Mouse (Mus musculus): Measurements from ENCODE around the gene Aqp7. TPM values are rescaled to one million over a fixed set of nuclear protein-coding genes. Genes with fewer than 3 reads are reported as not detected.

Gene Aqp7
- polyA plus RNA-seq, 1 experiment from 2014 or later: 4.4 TPM

DNA sequence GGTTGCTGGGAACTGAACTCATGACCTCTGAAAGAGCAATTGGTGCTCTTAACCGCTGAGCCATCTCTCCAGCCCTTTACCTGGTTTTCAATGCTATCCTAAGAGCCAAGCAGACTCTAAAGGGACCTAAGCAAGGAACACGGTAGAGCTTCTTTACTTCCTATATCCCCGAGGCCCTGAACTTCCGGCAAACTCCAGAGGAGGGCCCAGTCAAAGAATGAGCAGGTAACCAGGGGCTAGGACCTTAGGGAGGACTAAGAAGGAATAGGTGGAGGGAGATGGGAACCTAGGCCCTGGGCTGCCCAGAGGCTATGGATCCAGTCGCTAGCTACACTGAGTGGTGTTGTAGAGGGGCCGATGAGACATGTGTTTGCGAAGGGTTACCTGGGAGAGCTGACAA lies 3.8 kb upstream of the Aqp7 start:
- Histone ChIP-seq H3K27ac (no peak overlapping the region), H3K4me2 (ENCODE audit: low read length) (no peak overlapping the region), H3K9me3 (replicated peaks; ENCODE audit: low read length) (no peaks in the 10 kb centered on the region), H3K27me3 (ENCODE audit: insufficient read depth, low read length) (no peaks in the 10 kb centered on the region), H3K36me3 (ENCODE audit: insufficient read depth, low read length) (no peaks in the 10 kb centered on the region), H3K9ac (ENCODE audit: low read depth, low read length) (no peak overlapping the region), H3K4me1 (replicated peaks; ENCODE audit: insufficient read depth, low read length) (0 out of 2 replicates have a peak, but pooled peaks cover 2% of the 10 kb centered on the region), H3K4me3 (replicated peaks; ENCODE audit: low read depth, low read length) (no peak overlapping the region)
- ATAC-seq (replicated peaks; ENCODE audit: low FRiP score, low read depth) (no peak), DNase-seq (ENCODE audit: low spot score) (no peak)
- TF ChIP-seq CTCF (IDR thresholded peaks at IDR 0.05; ENCODE audit: low read depth): no peak
- WGBS: 83% methylated on average over 7 of the region's 7 CpGs

DNA sequence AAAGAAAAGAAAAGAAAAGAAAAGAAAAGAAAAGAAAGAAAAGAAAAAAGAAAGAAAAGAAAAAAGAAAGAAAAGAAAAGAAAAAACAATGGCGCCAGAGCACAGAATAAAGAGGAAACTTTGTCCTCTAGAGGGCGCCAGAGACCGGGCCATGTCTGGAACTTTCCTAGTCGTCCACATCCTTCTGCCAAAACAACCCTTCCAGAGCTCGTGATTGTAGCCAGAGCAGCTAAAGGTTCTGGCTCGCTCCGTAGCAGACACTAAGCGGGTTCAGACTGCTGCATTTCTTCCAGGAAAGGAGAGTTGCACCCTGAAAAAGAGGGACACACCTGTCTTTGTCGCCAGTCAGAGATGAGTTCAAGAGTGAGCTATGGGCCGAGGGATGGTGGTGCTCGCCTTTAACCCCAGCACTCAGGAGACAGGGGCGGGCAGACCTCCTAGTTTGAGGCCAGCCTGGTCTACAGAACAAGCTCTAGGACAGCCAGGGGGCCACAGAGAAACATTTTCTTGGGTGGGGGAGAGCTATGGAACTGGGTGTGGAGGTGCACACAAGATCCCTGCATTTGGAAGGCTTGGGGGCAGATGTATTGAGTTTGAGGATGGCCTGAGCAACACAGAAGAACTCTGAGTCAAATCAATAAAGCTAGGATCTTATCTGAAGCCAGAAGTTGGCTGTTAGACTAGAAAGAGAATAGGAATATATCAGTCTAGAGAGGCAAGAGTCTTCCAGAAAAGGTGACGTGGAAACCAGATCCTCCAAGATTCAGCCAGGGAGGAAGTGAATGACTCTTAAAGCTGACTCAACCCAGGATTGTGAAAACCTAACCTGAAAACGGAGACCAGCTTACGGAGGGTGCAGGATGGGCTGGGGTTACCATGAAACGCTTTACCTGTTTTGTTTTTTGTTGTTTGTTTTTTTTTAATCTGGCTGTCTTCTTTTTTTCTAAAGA lies 3.1 kb upstream of the Aqp7 start:
- Histone ChIP-seq H3K27me3 (ENCODE audit: insufficient read depth, low read length) (no peaks in the 10 kb centered on the region), H3K27ac (no peak overlapping the region), H3K36me3 (ENCODE audit: insufficient read depth, low read length) (no peaks in the 10 kb centered on the region), H3K4me1 (replicated peaks; ENCODE audit: insufficient read depth, low read length) (no peaks in the 10 kb centered on the region), H3K9me3 (replicated peaks; ENCODE audit: low read length) (no peaks in the 10 kb centered on the region), H3K9ac (ENCODE audit: low read depth, low read length) (0 out of 2 replicates have a peak overlapping the region, but pooled peaks have one; percentile 23), H3K4me2 (ENCODE audit: low read length) (peak overlapping the region; percentile 44; the same call in 1 of the 2 replicates), H3K4me3 (replicated peaks; ENCODE audit: low read depth, low read length) (0 out of 2 replicates have a peak overlapping the region, but pooled peaks have one; percentile 7)
- peak; percentile 96 for DNase-seq (ENCODE audit: low spot score)
- ATAC-seq (replicated peaks; ENCODE audit: low FRiP score, low read depth): no peak
- WGBS: 28% methylated on average over 16 of the region's 16 CpGs
- TF ChIP-seq CTCF (IDR thresholded peaks at IDR 0.05; ENCODE audit: low read depth): peak; percentile 86

DNA sequence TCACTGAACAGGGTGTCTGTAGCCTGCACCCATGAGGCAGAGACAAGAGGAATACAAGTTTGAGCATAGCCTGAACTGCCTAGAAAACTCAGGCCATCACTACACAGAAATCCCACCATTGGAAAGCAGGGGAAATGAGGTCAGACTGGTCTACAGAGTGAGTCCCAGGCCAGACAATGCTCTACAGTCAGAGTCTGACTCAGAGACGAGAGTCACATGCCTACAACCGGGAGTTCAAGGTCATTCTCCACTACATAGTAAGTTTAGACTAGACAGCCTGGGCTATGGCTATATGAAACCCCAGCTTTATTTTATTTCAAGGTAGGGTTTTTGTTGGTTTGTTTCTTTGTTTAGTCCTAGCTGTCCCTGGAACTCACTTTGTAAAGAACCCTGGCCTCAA lies 987 bp upstream of the Aqp7 start:
- DNase-seq (ENCODE audit: low spot score) (no peak), ATAC-seq (replicated peaks; ENCODE audit: low FRiP score, low read depth) (no peak)
- H3K4me3 ChIP-seq (replicated peaks; ENCODE audit: low read depth, low read length): no peak overlapping the region
- H3K4me2 ChIP-seq (ENCODE audit: low read length): no peak overlapping the region
- no peaks in the 10 kb centered on the region for H3K4me1 ChIP-seq (replicated peaks; ENCODE audit: insufficient read depth, low read length)
- no peak overlapping the region for H3K9ac ChIP-seq (ENCODE audit: low read depth, low read length)
- no peaks in the 10 kb centered on the region for H3K9me3 ChIP-seq (replicated peaks; ENCODE audit: low read length)
- no peak for TF ChIP-seq CTCF (IDR thresholded peaks at IDR 0.05; ENCODE audit: low read depth)
- 55% methylated on average over 2 of the region's 2 CpGs for WGBS
- no peaks in the 10 kb centered on the region for H3K27me3 ChIP-seq (ENCODE audit: insufficient read depth, low read length)
- no peak overlapping the region for H3K27ac ChIP-seq
- no peaks in the 10 kb centered on the region for H3K36me3 ChIP-seq (ENCODE audit: insufficient read depth, low read length)

DNA sequence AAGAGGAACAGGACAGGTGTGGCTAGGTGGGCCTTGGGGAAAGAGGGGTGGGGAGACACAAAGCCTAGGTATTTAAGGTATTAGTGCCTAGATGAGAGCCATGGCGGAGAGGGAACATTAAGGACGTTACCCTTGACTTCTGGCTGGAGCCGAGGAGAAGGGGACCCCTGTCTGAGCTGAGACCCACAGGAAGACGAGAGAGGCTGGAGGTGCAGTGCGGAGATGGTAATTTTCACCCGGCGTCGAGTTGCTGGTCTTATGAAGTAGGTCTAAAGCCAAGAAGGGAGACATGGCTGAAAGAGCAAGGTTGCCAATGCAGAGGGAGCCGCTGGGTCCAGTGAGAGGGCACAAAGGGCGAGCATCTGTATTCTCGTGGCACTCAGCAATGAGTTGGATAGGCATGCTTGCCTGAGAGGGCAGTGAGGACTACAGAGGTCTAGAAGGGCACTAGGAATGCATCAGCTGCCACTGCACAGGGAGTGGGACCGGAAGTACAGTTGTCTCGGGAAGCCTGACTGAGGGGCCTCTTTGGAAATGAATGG lies 1.6 kb downstream of the Aqp7 start:
- Histone ChIP-seq H3K4me2 (ENCODE audit: low read length) (no peak overlapping the region), H3K4me3 (replicated peaks; ENCODE audit: low read depth, low read length) (no peak overlapping the region), H3K9ac (ENCODE audit: low read depth, low read length) (no peak overlapping the region), H3K4me1 (replicated peaks; ENCODE audit: insufficient read depth, low read length) (no peaks in the 10 kb centered on the region), H3K9me3 (replicated peaks; ENCODE audit: low read length) (no peaks in the 10 kb centered on the region), H3K36me3 (ENCODE audit: insufficient read depth, low read length) (no peaks in the 10 kb centered on the region), H3K27ac (no peak overlapping the region), H3K27me3 (ENCODE audit: insufficient read depth, low read length) (no peaks in the 10 kb centered on the region)
- no peak for TF ChIP-seq CTCF (IDR thresholded peaks at IDR 0.05; ENCODE audit: low read depth)
- no peak for DNase-seq (ENCODE audit: low spot score)
- 73% methylated on average over 13 of the region's 13 CpGs for WGBS
- ATAC-seq (replicated peaks; ENCODE audit: low FRiP score, low read depth): no peak

DNA sequence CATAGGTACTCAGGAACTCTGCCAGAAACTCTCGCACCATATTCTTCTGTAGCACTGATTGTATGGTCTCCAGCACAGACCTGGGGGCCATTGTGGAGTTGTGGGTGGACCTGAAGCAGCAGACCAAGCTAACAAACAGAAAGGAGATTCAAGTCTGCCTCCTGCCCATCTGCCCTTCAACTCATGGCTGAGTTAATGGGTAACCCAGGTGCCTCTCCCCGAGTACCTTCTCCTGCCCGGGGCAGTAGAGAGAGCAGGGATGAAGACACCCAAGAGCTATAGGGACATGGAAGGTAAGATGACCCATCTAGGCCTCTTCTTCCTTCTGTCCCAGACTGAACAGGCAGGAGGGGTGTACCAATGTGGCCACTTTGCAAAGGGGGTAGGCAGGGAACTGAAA lies 2.7 kb downstream of the Aqp7 start:
- no peaks in the 10 kb centered on the region for H3K36me3 ChIP-seq (ENCODE audit: insufficient read depth, low read length)
- H3K27ac ChIP-seq: no peak overlapping the region
- DNase-seq (ENCODE audit: low spot score) (no peak), ATAC-seq (replicated peaks; ENCODE audit: low FRiP score, low read depth) (peak; percentile 53; the same call in 1 of the 2 replicates)
- no peak overlapping the region for H3K9ac ChIP-seq (ENCODE audit: low read depth, low read length)
- H3K4me3 ChIP-seq (replicated peaks; ENCODE audit: low read depth, low read length): no peak overlapping the region
- no peaks in the 10 kb centered on the region for H3K27me3 ChIP-seq (ENCODE audit: insufficient read depth, low read length)
- no peaks in the 10 kb centered on the region for H3K9me3 ChIP-seq (replicated peaks; ENCODE audit: low read length)
- no peak for TF ChIP-seq CTCF (IDR thresholded peaks at IDR 0.05; ENCODE audit: low read depth)
- H3K4me2 ChIP-seq (ENCODE audit: low read length): peak overlapping the region; percentile 13; the same call in 1 of the 2 replicates
- H3K4me1 ChIP-seq (replicated peaks; ENCODE audit: insufficient read depth, low read length): no peaks in the 10 kb centered on the region
- 69% methylated on average over 3 of the region's 3 CpGs for WGBS

DNA sequence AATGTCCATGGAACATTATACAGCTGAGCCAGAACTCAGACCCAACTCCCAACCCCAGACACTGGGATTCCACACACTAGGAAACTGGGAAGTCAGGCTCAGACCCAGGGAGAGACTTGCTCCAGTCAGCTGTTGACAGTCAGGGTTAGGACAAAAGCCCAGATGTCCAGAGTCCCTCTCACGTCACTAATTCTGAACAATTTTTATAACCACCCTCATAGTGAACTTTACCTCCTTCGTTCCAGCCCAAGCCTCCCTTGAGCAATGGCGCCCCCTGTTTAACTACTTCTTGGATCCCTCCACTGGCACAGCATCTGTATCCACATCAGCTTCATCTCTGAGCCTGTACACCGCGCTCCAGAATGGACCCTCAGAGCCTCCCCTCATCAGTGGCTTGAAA lies 4.0 kb downstream of the Aqp7 start:
- 78% methylated on average over 5 of the region's 5 CpGs for WGBS
- no peak overlapping the region for H3K4me3 ChIP-seq (replicated peaks; ENCODE audit: low read depth, low read length)

More for the DNA sequence above, 4.0 kb downstream of the Aqp7 start:
- ATAC-seq (replicated peaks; ENCODE audit: low FRiP score, low read depth) (no peak), DNase-seq (ENCODE audit: low spot score) (no peak)
- no peaks in the 10 kb centered on the region for H3K27me3 ChIP-seq (ENCODE audit: insufficient read depth, low read length)
- H3K9me3 ChIP-seq (replicated peaks; ENCODE audit: low read length): no peaks in the 10 kb centered on the region
- no peak overlapping the region for H3K9ac ChIP-seq (ENCODE audit: low read depth, low read length)
- no peak overlapping the region for H3K4me2 ChIP-seq (ENCODE audit: low read length)
- H3K27ac ChIP-seq: no peak overlapping the region
- peak; percentile 28; the same call in 1 of the 2 replicates for TF ChIP-seq CTCF (IDR thresholded peaks at IDR 0.05; ENCODE audit: low read depth)
- no peaks in the 10 kb centered on the region for H3K36me3 ChIP-seq (ENCODE audit: insufficient read depth, low read length)
- no peaks in the 10 kb centered on the region for H3K4me1 ChIP-seq (replicated peaks; ENCODE audit: insufficient read depth, low read length)

Data from kidney, postnatal 0 days (tissue).